Mouse (Mus musculus): ENCODE results near the gene Hip1.

- TF ChIP-seq POLR2A (IDR thresholded peaks at IDR 0.05; ENCODE audit: borderline replicate concordance, low read depth, low read length): no peak
- TF ChIP-seq CTCF (IDR thresholded peaks at IDR 0.05; ENCODE audit: low read depth, low read length): no peak
Measured at GRCm38 (mm10) chr5:135431111-135431510, 113.8 kb downstream of the Hip1 start.
